Mouse (Mus musculus) frontal cortex, adult (tissue): Measurements from ENCODE around the gene Scrn2.

Source experiments
- ATAC-seq: cut with Nextera tagmentation; 2 replicates; pipeline ENCODE4 v1.9.2; 2017; ENCODE audit warnings: mild to moderate bottlenecking, moderate library complexity, mixed read lengths; ENCODE audit not compliant: low TSS enrichment

Scrn2 gene

DNA sequence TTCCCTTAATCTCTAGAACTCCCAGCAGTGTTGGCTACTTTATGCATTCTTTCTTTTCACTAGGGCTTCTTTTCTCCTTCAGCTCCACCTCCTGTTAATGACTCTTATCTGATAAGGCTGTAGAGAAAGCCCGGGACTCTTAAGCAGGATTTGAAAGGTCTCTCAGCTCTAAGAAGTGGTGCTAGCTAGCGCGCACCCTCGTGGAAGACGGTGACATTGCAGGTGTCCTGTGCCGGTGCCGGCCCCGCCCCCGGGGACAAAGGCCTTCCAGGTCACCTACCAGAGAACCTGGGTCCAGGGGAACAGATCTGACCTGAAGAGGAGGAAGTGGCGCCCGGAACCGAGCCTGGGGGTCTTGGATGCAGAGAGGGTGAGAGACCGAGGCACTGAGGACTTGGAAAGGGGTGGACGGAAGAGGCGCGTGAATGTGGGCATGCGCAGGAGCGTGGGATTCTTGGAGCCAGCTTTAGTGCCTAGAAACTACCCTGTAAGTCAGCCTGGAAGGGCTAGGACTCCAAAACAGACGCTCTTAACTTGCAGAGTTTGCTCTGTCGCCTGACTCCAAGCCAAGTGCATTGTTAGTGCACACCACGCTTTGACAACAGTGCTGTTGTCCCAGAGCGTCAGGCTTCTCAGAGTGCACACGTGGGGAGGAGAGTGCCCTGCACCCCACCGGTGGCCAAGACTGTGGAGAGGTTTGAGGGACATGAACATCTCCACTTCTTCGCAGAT lies at the start of gene Scrn2:
Gene Scrn2 (plus strand): TSS at position 253 of the 732 bp plus-strand sequence.
- ATAC-seq, result peak; percentile 87

DNA sequence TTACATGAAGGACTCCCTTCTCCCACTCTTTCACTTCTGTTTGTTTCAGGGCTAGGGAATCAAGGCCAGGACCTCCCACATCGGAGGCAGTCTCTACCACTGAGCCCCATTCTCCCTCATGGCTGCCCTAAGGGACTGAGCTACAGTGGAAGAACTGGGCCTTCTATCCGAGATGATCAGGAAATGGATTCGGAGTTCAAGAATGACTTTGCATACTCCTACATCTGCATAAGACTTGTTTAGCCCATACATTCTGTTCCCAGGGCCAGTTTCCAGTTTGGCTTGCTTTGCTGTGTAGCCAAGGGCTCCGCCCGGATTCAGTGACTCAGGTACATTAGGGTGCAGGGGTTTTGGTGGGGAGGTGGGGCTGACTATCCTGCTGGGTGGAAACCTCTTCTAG lies 49.7 kb upstream of the Scrn2 start:
- ATAC-seq, result no peak

DNA sequence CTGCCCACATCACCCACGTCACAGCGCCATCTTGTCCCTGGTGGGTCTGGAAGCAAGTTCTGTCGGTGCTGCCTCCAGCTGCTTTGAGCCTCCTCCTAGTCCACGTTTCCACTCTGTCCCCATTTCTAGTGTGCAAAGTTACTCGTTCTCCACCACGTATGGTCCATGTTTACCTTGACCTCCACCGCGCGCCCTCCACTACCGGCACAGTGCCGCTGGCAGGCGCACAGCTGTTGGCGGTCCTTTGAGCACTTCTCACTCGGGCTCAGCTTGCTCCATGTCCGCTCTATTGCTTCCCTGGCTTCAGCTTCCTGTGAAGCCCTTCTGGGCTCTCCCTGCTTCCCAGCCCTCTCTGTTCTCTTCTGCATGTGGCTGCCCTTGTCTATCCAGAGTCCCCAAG lies 48.3 kb upstream of the Scrn2 start:
- ATAC-seq, result no peak

DNA sequence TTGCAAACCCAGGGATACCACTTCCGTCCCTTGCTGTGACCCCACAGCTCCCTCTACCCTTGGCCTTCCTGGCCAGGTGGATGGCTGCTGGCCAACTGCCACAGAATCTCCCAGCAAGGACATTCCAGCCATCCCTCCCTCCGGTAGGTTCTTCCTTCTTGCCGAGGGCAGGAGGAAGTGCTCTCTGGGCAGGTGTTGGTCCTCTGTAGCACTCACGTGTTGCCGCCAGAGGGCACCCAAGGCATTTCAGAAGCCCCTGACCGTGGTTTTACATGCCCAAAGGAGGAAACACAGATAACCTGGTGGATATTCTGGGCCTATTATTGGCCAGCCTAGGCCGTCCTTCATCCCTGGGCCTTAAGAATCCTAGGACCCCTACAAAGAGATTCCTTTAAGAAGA lies 47.4 kb upstream of the Scrn2 start:
- ATAC-seq, result no peak

DNA sequence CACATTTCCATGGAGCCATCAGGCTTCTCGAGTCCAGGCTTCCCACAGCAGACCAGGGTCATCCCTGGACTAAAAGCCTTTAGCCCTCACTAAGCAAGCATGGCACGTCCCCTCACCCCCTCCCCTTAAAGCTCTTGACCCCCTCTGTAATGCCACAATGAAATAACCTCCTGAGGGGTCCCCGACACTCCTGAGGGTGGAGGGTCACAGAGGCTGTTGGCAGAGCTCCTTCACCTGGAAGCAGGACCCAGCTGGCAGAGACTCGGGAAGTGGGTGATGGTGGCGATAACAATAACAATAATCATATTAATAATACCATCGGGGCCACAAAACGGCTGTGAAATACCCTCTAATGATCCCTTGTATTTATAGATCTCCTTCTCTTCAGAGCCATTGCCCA lies 46.9 kb upstream of the Scrn2 start, which contains the start of gene Sp2:
Gene Sp2 (minus strand): TSS at position 101 of the 400 bp plus-strand sequence.
- no peak for ATAC-seq

DNA sequence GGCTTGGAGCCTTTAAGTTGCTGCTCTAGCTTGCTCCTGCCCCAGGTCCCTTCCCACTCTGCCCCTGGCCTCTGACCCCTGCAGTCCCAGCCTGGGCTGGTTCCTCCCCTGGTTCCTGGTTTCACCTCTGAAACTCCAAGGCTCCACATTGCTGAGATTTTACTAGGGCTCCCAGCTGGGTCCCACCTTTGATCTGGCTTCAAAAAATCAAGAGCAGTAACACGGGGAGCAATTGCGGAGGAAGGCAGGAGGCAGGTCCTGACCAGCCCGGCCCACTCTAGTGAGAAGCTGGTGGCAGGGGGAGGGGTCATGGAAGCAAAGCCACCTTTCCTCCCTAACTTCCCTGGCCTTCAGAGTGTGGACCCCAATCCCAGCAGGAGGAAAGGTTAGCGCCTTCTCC lies 44.8 kb upstream of the Scrn2 start:
- ATAC-seq, result no peak

DNA sequence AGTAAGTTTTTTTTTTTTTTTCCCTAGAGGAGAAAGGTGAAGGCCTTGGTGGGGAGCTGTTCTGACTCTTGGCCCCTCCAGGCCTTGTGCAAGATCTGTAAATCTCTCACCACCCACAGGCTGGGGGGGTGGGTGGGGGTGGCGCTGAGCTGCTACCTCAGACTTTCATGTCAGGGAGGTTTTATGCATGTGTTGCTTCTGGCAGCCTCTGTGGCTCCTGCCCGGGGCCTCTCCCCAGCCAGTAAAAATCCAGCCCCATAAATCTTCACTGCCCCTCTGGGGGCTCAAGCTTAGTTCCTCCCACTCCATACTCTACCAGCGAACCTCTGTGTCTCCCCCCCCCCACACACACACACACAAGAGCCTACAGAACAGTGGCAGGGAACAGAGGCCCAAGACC lies 43.3 kb upstream of the Scrn2 start:
- ATAC-seq, result no peak

DNA sequence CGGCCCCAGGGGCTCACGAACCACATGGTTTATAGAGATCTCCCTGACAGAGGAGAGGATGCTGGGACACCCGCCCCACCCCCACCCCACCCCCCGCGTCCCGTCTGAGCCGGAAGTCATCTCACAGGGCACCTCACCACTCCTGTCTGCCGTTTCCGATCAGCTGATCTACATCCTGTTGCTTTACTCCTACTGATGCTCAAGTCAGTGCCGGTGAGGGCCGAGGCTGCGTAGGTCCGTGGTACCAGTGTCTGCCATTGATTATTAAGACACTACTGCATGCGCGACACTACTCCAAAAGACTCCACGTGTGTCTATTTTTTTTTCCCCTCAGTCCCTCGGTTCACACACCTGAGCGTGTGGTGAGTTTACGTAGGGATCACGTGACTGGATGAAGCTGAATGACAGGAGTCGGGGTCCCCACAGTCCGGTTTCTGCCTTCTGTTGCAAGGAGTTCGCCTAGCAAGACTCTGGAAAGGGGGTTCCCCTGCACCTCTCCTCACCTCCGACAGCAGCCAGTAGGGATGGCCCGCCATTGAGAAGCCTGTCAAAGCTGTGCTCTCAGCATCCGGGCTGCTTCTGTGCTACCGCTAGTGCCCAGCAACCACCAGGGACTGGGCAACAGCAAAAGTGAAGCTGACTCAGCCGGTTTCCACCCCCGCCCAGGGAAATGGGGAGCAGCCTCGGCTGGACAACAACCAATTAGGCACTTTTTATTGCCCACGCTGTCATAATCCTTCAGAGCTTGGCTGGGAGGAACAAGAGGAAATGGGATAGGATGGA lies 41.7 kb upstream of the Scrn2 start:
- ATAC-seq, result peak; percentile 46; the same call in 1 of the 2 replicates

DNA sequence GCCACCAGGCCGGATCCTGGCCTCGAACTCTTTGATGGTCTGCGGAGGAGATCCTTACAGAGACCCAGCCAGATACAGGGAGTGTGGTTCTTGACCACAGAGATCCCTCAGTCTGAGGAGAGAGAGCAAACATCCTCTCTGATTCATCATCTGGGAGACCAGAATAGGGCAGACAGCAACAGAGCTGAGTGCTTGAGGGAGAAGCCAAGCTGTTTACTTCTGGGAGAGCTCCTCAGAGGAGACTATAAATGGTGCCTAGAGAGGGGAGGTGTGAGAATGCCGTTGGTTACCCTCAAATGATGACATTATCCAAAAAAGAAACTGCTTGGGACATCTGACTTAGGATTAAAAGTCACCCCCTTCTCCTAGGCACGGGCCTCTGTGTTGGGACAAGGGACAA lies 38.2 kb upstream of the Scrn2 start:
- ATAC-seq, result peak; percentile 73

DNA sequence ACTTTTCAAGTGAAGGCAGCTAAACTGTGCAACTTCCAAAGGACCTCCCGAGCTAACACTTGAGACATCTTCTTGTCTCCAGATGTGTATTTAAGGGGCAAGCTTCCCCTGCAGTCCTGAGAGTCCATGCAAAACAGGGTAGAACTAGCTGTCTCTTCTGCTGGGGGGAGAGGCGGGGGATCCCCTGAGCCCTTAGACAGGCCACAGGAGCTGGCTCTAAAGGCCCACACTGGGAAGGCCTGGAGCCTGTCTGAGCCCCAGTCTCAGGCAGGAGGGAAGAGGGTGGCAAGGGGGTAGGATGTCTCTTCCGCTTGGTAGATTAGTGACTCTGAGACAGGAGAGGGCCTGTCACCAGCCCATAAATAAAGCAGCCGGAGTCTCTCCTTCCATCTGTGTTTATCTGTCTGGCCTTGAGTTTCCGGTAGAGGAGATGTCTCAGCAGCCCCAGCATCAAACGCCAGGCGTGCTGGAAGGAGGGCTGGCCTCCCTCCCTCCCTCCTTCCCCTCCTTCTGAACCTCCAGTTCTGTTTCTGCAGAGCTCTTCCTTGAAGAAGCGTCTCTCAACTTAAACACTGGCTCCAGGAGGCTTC lies 36.9 kb upstream of the Scrn2 start:
- no peak for ATAC-seq

DNA sequence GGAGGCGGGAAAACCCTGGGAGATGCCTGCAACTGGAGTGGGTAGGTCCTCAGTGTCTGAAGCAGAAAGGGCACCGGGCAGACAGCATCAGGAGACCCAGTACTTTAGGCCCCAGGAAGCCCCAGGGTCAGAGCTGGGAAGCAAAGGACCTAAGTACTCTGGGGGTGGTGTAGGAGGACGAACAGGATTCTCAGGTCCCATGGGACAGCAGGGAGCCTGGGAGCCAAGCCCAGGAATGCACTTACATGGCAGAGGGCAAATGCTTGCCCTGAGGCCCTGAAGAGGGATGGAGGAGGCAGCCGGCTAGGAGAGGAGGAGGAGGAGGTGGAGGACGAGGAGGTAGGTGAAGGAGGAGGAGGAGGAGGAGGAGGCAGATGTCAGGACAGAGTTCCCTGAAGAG lies 34.7 kb upstream of the Scrn2 start:
- no peak for ATAC-seq

DNA sequence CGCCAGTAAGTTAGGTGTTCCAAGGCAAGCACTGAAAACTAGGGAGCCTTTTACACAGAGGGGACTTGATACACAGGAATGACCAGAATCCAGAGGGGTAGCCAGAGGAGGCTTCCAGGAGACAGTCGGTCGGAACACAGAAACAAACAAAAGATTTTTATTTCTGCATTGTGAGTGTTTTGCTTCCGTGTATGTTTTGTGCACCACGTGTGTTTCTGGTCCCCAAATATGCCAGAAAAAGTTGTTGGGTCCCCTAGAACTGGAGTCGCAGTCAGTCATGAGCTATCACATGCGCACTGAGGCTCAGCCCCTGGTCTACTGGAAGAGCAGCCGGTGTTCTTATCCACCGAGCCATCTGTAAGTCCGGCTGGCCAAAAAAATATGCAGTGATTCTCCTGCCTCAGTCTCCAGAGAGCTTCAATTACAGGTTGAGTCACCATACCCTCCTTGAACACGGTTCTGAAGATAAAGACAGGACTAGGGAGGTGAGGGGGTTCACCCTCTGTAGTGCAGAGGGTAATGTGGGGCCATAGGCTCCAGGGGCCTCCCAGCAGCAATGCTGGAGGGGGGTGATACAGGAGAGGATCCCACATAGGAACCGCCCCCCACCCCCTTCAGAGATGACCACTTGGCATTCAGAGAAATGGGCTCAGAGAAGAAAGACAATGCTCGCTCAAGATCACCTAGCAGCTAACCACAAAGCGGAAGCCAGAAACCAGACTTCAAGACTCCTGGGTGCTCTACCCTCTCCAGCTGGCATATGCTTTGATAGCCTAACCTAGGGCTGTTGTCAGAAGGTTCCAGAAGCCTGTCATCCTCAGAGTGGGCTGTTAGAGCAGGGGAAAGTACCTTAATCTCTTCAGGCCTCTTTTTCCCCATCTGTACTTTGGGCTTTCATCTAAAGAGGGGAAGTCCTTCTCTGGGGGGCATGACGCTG lies 33.6 kb upstream of the Scrn2 start:
- ATAC-seq, result no peak

DNA sequence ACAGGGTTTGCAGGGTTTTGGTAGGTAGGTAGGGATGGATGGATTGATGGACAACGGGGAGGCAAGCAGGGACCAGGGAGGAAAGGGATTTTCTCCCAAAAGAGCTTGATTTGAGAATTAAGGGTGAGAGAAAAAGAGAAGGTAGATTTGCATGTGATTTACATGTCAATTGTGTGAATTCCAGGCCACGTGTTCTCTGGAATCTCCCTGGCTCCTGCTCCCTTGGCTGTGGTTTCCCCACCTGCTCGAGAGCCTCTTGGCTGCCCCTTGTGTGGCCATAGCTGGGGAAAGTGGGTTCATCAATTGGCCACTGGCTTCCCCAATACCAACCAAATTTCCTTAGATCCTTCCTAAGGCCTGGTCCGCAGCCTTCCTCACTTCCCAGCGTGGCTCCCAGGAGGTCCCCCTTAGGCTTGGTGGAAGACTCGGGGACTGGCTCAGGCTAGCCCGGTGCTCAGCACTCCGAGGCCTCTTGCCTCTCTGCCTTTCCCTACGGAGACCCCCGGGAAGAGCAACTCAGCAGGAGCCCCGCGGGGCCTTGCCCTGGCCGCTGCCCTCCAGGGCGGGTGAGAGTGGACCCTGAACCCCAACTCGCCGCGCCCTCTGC lies 32.9 kb upstream of the Scrn2 start:
- ATAC-seq, result no peak

DNA sequence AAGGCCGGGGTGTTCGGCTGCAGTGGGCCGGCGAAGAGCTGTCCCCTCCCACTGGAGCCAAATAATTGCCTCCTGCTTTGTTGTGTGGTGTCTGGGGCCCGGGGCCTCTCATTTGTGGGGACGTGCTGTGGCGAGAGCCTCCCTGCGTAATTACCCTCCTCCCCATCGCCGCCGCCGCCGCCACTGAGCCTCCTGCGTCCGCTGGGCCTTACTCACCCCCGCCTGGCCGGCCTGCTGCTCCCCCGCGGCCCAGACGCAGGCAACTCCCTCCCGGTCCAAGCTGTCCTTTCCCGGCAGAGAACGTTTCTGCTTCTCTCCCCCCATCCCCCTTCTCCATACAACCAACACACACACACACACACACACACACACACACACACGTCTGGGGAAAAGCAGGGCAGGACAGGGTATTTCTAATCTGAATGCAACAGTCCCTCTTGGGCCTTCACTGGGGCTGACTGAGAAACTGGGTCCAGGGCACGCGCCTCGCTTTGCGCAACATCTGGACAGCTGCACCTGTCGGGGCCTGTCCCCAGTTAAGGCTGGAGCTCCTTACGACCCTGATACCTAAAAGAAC lies 32.3 kb upstream of the Scrn2 start:
- ATAC-seq, result no peak

DNA sequence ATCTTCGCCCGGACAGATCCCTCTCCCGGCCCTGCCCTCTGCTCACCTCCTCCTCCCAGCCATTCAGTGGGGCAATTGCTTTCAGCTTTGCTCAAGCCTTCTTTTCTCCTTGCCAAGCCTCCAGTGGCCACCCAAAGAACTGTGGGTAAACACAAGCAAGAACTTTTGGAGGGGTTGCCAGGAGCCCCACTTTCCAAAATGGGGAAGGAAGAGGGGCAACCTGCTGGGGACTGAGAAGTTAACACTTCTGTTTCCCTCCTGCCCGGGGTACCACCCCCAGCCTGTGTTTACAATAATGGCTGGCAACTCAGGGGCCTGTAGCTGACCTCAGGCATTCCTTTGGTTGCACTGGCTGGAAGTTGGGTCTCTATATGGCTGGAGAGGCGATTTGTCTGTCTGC lies 26.6 kb upstream of the Scrn2 start:
- no peak for ATAC-seq

DNA sequence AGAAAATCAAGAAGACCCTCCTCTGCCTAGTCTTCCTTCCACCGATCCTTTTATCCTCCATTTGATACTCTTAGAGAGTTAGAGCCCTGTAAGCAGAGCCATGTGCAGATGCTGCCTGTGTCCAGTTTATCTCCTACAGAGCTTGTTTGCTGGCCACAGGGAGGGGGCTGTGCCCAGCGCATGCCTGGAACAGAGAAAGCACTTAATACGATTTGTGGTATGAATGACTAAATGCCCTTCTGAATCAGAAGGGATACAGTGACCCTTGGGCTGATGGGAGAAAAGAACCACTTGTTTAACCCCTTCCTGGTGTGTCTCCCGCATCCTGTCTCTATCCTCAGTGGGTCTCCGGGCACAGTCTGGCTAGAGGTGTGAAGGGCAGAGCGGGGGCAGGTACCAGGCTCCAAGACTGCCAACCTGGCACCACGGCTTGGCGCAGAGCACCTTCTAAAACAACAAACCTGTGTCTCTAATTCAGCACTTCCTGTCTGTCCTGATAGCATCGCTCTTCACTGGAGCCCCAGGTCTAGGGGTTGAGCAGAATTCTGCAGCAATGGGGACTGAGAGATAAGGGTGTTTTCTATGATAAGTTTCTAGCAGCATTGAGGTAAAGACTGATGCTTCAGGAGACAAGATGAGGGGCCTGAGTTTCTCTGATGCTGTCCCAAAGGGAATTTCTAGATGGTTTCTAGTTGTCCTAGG lies 22.5 kb upstream of the Scrn2 start:
- no peak for ATAC-seq

DNA sequence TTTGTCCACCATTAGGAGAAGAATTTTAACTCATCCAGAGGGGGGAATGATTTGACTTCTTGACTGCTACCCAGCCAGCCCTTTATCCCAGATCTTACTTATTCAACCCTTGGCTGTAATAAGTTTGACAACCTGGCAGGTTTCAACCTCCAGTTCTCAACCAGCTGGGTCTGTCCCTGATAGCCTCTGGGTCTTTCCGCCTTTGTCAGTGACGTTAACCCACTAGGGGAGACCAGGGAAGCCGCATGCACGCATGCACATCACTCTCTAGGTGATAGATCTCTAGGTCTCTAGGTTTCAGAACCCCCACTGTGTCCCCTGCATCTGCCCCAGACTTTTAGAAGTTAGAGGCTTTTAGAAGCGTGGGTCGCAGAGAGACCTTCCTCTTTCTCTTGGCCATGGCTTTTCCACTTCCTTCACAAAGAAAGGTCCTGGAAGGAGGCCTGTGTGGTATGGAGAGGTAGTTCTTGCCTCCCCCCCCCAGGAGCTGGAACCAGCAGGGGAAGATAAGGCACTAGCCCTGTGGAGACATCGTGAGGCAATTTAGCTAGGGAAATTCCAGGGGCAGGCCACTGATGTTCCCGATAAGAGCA lies 20.4 kb upstream of the Scrn2 start:
- ATAC-seq, result no peak

DNA sequence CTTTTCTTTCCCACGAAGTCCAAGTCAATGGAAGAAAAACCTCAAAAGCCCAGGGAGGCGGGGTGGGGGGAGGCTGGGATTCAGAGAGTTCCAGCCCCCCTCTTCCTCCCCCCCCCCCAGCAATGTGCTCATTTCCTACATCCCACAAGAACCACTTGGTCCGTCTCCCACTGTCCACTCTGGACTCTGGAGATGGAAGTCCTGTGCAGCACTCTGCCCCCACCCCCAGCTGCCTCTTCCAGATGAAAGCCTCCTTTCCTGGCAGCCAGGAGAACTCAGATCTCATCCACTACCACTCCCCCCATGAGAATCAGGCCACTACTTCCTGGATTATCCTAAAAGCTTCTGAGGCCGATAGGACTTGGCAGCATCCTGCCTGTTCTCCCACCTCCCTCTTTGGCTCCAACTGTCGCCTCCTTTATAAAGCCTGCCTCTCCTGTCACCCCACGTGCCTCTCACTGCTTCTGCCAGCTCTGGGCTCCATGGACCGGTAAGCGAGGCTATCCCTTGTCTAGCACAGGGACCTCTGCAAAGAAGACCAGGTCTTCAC lies 16.5 kb upstream of the Scrn2 start, which contains the start of gene Sp6:
Gene Sp6 (plus strand): TSS at position 274 of the 550 bp plus-strand sequence.
- no peak for ATAC-seq
